In genomic region chr17:36205862-36206261, GRCm38 (mm10) we compare ENCODE assay signal across 9 mouse cellular contexts. TPM values are rescaled to one million over a fixed set of nuclear protein-coding genes. Genes with fewer than 3 reads are reported as not detected.
DNase-seq lines count a peak whose midpoint lies in the region; ATAC-seq and TF ChIP-seq lines count a peak whose summit lies in the region.
"Had no signal": no experiment of that assay in that cellular context is flagged by ENCODE, and none has a peak within 500 bp of the region (broad histone marks: within the 10 kb centered on the region; RNA-seq: fewer than 3 reads in every experiment).

No protein-coding gene starts in this region.

- no peak for DNase-seq in heart, adult 18-20 months
- DNase-seq in T-cell, adult 2 months (ENCODE audit: low spot score): peak; percentile 21
- no peak for DNase-seq in heart, postnatal 0 days (ENCODE audit: low spot score)
- DNase-seq in frontal cortex, postnatal 25 days (ENCODE audit: low spot score in 2 of 2): no peak
- no peak for DNase-seq in layer of hippocampus, postnatal 25 days (ENCODE audit: extremely low spot score in 1 of 2, low spot score in 1 of 2)
- DNase-seq in urinary bladder, postnatal 14 days (ENCODE audit: low spot score): no peak

- no peak for ATAC-seq in heart, embryonic 11.5 days (replicated peaks; ENCODE audit: insufficient number of reproducible peaks, low FRiP score, low TSS enrichment)
- ATAC-seq in heart, postnatal 0 days (ENCODE audit: insufficient read depth, low read depth): no peak
- ATAC-seq in megakaryocyte, adult 5-6 weeks (ENCODE audit: poor library complexity, severe bottlenecking): 0 out of 2 replicates have a peak, but pooled peaks have one; percentile 9

- no peak overlapping the region for H3K27ac ChIP-seq in heart, embryonic 11.5 days (ENCODE audit: low read depth, low read length)
- H3K27ac ChIP-seq in heart, postnatal 0 days (ENCODE audit: low read depth): no peak overlapping the region

- peaks cover 5% of the 10 kb centered on the region; the same call in 1 of the 2 replicates for H3K4me1 ChIP-seq in heart, embryonic 11.5 days (ENCODE audit: control insufficient read depth, insufficient read depth, low read length)
- peaks cover 8% of the 10 kb centered on the region; the same call in 1 of the 2 replicates for H3K4me1 ChIP-seq in heart, postnatal 0 days (ENCODE audit: control insufficient read depth, insufficient read depth)

- TF ChIP-seq CTCF in heart, postnatal 0 days (IDR thresholded peaks at IDR 0.05; ENCODE audit: low read depth): no peak

- H3K9me3 ChIP-seq in heart, embryonic 11.5 days (replicated peaks; ENCODE audit: control insufficient read depth, low read length): no peaks in the 10 kb centered on the region
- no peaks in the 10 kb centered on the region for H3K9me3 ChIP-seq in heart, postnatal 0 days (replicated peaks; ENCODE audit: control insufficient read depth, low read length)

- no peaks in the 10 kb centered on the region for H3K36me3 ChIP-seq in heart, embryonic 11.5 days (ENCODE audit: control insufficient read depth, insufficient read depth, low read length)
- H3K36me3 ChIP-seq in heart, postnatal 0 days (replicated peaks; ENCODE audit: control insufficient read depth, insufficient read depth, low read length): no peaks in the 10 kb centered on the region

- H3K9ac ChIP-seq in heart, embryonic 11.5 days (ENCODE audit: low read depth, low read length): no peak overlapping the region
- no peak overlapping the region for H3K9ac ChIP-seq in heart, postnatal 0 days (replicated peaks; ENCODE audit: low read depth, low read length)

- peaks cover 65% of the 10 kb centered on the region for H3K27me3 ChIP-seq in heart, embryonic 11.5 days (ENCODE audit: control insufficient read depth, insufficient read depth, low read length)
- H3K27me3 ChIP-seq in heart, postnatal 0 days (ENCODE audit: control insufficient read depth, insufficient read depth, low read length): peaks cover 52% of the 10 kb centered on the region

- WGBS in heart, embryonic 11.5 days (ENCODE audit: insufficient replicate concordance): 0% methylated on average over 38 of the region's 41 CpGs
- under 1% methylated on average over 41 of the region's 41 CpGs for WGBS in heart, postnatal 0 days

- H3K4me2 ChIP-seq in heart, embryonic 11.5 days: peak overlapping the region; percentile 70
- peak overlapping the region; percentile 68 for H3K4me2 ChIP-seq in heart, postnatal 0 days (ENCODE audit: low read depth, low read length)

- H3K4me3 ChIP-seq in heart, embryonic 11.5 days (ENCODE audit: low read depth, low read length): peak overlapping the region; percentile 41
- H3K4me3 ChIP-seq in heart, postnatal 0 days (ENCODE audit: low read depth, low read length): peak overlapping the region; percentile 50

- TF ChIP-seq EP300 in heart, postnatal 0 days (IDR thresholded peaks at IDR 0.05; ENCODE audit: low read depth): no peak

RNA-seq across cellular contexts. Expression of gene H2-T3, which starts 15.8 kb away (rescaled TPM):
- polyA plus RNA-seq in heart, embryonic 11.5 days (2014; fragmentation: Nextera tagmentation; extraction: Ambion mirVana): not detected in 2 replicates
- total RNA-seq in heart, adult 18-20 months (2021): not detected
- total RNA-seq in heart, postnatal 0 days (2014; rRNA removed; ENCODE audit: low replicate concordance): not detected in 2 replicates
- polyA plus RNA-seq in heart, postnatal 0 days (2015; fragmentation: Nextera tagmentation; extraction: Ambion mirVana): not detected in 2 replicates
- total RNA-seq in megakaryocyte, adult 5-6 weeks (2015): not detected in 2 replicates
- total RNA-seq in megakaryocyte, adult 5-6 weeks (2017): not detected in 2 replicates
- total RNA-seq in layer of hippocampus, postnatal 25 days (2021): not detected
- polyA plus RNA-seq: gonadal fat pad, adult 2 months had no signal

RNA-seq across cellular contexts. Expression of gene Gm8909, which starts 37.5 kb away (rescaled TPM):
- not detected in 2 replicates for polyA plus RNA-seq in heart, embryonic 11.5 days (2014; fragmentation: Nextera tagmentation; extraction: Ambion mirVana)
- total RNA-seq in heart, adult 18-20 months (2021): not detected
- total RNA-seq in heart, postnatal 0 days (2014; rRNA removed; ENCODE audit: low replicate concordance): not detected in 2 replicates
- polyA plus RNA-seq in heart, postnatal 0 days (2015; fragmentation: Nextera tagmentation; extraction: Ambion mirVana): not detected in 2 replicates
- not detected in 2 replicates for total RNA-seq in megakaryocyte, adult 5-6 weeks (2015)
- not detected in 2 replicates for total RNA-seq in megakaryocyte, adult 5-6 weeks (2017)
- total RNA-seq in layer of hippocampus, postnatal 25 days (2021): not detected

RNA-seq across cellular contexts. Expression of gene Rpp21, which starts 52.0 kb away (rescaled TPM):
- 97.9 and 100 TPM in 2 replicates for polyA plus RNA-seq in heart, embryonic 11.5 days (2014; fragmentation: Nextera tagmentation; extraction: Ambion mirVana)
- total RNA-seq in heart, adult 18-20 months (2021): 10 to 100 TPM; 37.9 to 38.8 TPM
- 5.5 and 28.3 TPM in 2 replicates for total RNA-seq in heart, postnatal 0 days (2014; rRNA removed; ENCODE audit: low replicate concordance)
- 89.0 and 97.8 TPM in 2 replicates for polyA plus RNA-seq in heart, postnatal 0 days (2015; fragmentation: Nextera tagmentation; extraction: Ambion mirVana)
- 77.4 and 79.9 TPM in 2 replicates for total RNA-seq in megakaryocyte, adult 5-6 weeks (2015)
- total RNA-seq in megakaryocyte, adult 5-6 weeks (2017): 54.1 and 74.4 TPM in 2 replicates
- 10 to 100 TPM; 41.6 to 50.0 TPM for total RNA-seq in layer of hippocampus, postnatal 25 days (2021)
